Mouse (Mus musculus): ENCODE data around the gene Syna. TPM values are rescaled to one million over a fixed set of nuclear protein-coding genes. Genes with fewer than 3 reads are reported as not detected.

Syna gene
- total RNA-seq, 2 experiments from 2014 or later = 0.20 TPM; not detected in 1

GRCm38 (mm10) chr5:134532417-134532816, 27.6 kb downstream of the Syna start:
- DNase-seq (ENCODE audit: low spot score in 2 of 2) = no peak

- DNase-seq (ENCODE audit: low spot score in 2 of 2) = no peak
Measured at GRCm38 (mm10) chr5:134531585-134531984, 28.4 kb downstream of the Syna start.

- no peak for DNase-seq (ENCODE audit: low spot score in 2 of 2)
Measured at GRCm38 (mm10) chr5:134530830-134531229, 29.1 kb downstream of the Syna start.

- DNase-seq (ENCODE audit: low spot score in 2 of 2) = no peak
Measured at GRCm38 (mm10) chr5:134528488-134528887, 31.5 kb downstream of the Syna start.

- DNase-seq (ENCODE audit: low spot score in 2 of 2) = no peak
Measured at GRCm38 (mm10) chr5:134525971-134526711, 33.8 kb downstream of the Syna start.

- no peak for DNase-seq (ENCODE audit: low spot score in 2 of 2)
Measured at GRCm38 (mm10) chr5:134523728-134524127, 36.2 kb downstream of the Syna start.

- no peak for DNase-seq (ENCODE audit: low spot score in 2 of 2)
Measured at GRCm38 (mm10) chr5:134522524-134522923, 37.4 kb downstream of the Syna start.

GRCm38 (mm10) chr5:134521806-134522205, 38.2 kb downstream of the Syna start:
- no peak for DNase-seq (ENCODE audit: low spot score in 2 of 2)

GRCm38 (mm10) chr5:134521131-134521530, 38.8 kb downstream of the Syna start:
- DNase-seq (ENCODE audit: low spot score in 2 of 2) = no peak

GRCm38 (mm10) chr5:134520120-134520519, 39.9 kb downstream of the Syna start:
- DNase-seq (ENCODE audit: low spot score in 2 of 2) = no peak

GRCm38 (mm10) chr5:134519471-134519870, 40.5 kb downstream of the Syna start:
- DNase-seq (ENCODE audit: low spot score in 2 of 2) = no peak

- no peak for DNase-seq (ENCODE audit: low spot score in 2 of 2)
Measured at GRCm38 (mm10) chr5:134512086-134512485, 47.9 kb downstream of the Syna start.

- no peak for DNase-seq (ENCODE audit: low spot score in 2 of 2)
Measured at GRCm38 (mm10) chr5:134510266-134510665, 49.7 kb downstream of the Syna start.

- DNase-seq (ENCODE audit: low spot score in 2 of 2) = no peak
Measured at GRCm38 (mm10) chr5:134508965-134509364, 51.0 kb downstream of the Syna start.

Small RNAs within 50 kb of the gene (microRNA-seq; reads per million reads assigned to microRNA genes)
- gene Mir7228 = not detected

Other genes starting within 250 kb of the Syna start
- gene Gtf2i, start 245.4 kb downstream of the Syna start, total RNA-seq (2021) = 100 to 1,000 TPM; 266 to 270 TPM
- 100 to 1,000 TPM in 1 of 2 experiments, 10 to 100 TPM in 1; 93.5 to 104 TPM for gene Gtf2ird1, start 103.5 kb downstream of the Syna start, total RNA-seq (2021)
- gene Clip2, start 7.7 kb downstream of the Syna start, total RNA-seq (2021) = 10 to 100 TPM; 24.7 to 29.6 TPM
- 10 to 100 TPM; 81.0 to 85.3 TPM for gene Rfc2, start 21.2 kb upstream of the Syna start, total RNA-seq (2021)
- gene Lat2, start 54.9 kb upstream of the Syna start, total RNA-seq (2021) = 1 to 10 TPM; 4.3 to 4.4 TPM
- 100 to 1,000 TPM; 336 to 353 TPM for gene Eif4h, start 79.3 kb upstream of the Syna start, total RNA-seq (2021)
- 10 to 100 TPM; 31.1 to 32.3 TPM for gene Limk1, start 128.4 kb upstream of the Syna start, total RNA-seq (2021)
- 100 to 1,000 TPM; 192 to 231 TPM for gene Eln, start 187.2 kb upstream of the Syna start, total RNA-seq (2021)